Mouse (Mus musculus): ENCODE results near the gene Ccdc117.

The Ccdc117 gene

GRCm38 (mm10) chr11:5533108-5533507, 8.9 kb downstream of the Ccdc117 start:
- in situ Hi-C loops (cut with MboI, MseI): no loop called here

GRCm38 (mm10) chr11:5530717-5531116, 11.3 kb downstream of the Ccdc117 start:
- in situ Hi-C loops (cut with MboI, MseI): no loop called here

GRCm38 (mm10) chr11:5530172-5530571, 11.8 kb downstream of the Ccdc117 start:
- in situ Hi-C loops (cut with MboI, MseI): no loop called here

GRCm38 (mm10) chr11:5528841-5529240, 13.1 kb downstream of the Ccdc117 start:
- in situ Hi-C loops (cut with MboI, MseI): no loop called here

GRCm38 (mm10) chr11:5527865-5528523, 14.0 kb downstream of the Ccdc117 start:
- in situ Hi-C loops (cut with MboI, MseI): no loop called here

- in situ Hi-C loops (cut with MboI, MseI): no loop called here
These were observed 15.2 kb downstream of the Ccdc117 start for GRCm38 (mm10) chr11:5526573-5527439.

- in situ Hi-C loops (cut with MboI, MseI): no loop called here
These were observed 16.6 kb downstream of the Ccdc117 start for GRCm38 (mm10) chr11:5525418-5525817.

GRCm38 (mm10) chr11:5522798-5523415, 19.1 kb downstream of the Ccdc117 start:
- in situ Hi-C loops (cut with MboI, MseI): loop anchor here (5.0 kb wide), 1 partner anchor 36 kb away; no protein-coding TSS in a partner anchor

GRCm38 (mm10) chr11:5521516-5522291, 20.3 kb downstream of the Ccdc117 start:
- in situ Hi-C loops (cut with MboI, MseI): loop anchor here (5.0 kb wide), 1 partner anchor 34 kb away; no protein-coding TSS in a partner anchor

GRCm38 (mm10) chr11:5521266-5521515, 20.8 kb downstream of the Ccdc117 start:
- in situ Hi-C loops (cut with MboI, MseI): loop anchor here (5.0 kb wide), 1 partner anchor 34 kb away; no protein-coding TSS in a partner anchor

GRCm38 (mm10) chr11:5520412-5521265, 21.3 kb downstream of the Ccdc117 start, which contains the start of gene Xbp1:
Gene Xbp1 (plus strand): TSS chr11:5520659.
- in situ Hi-C loops (cut with MboI, MseI): loop anchor here (5.0 kb wide), 1 partner anchor 33 kb away; no protein-coding TSS in a partner anchor

- in situ Hi-C loops (cut with MboI, MseI): loop anchor here (5.0 kb wide), 1 partner anchor 32 kb away; no protein-coding TSS in a partner anchor
These were observed 22.3 kb downstream of the Ccdc117 start for GRCm38 (mm10) chr11:5519681-5520080.

GRCm38 (mm10) chr11:5517346-5517745, 24.6 kb downstream of the Ccdc117 start:
- in situ Hi-C loops (cut with MboI, MseI): no loop called here

- in situ Hi-C loops (cut with MboI, MseI): no loop called here
These were observed 25.4 kb downstream of the Ccdc117 start for GRCm38 (mm10) chr11:5516617-5517016.

- in situ Hi-C loops (cut with MboI, MseI): no loop called here
These were observed 25.8 kb downstream of the Ccdc117 start for GRCm38 (mm10) chr11:5516151-5516550.

GRCm38 (mm10) chr11:5515655-5516054, 26.3 kb downstream of the Ccdc117 start:
- in situ Hi-C loops (cut with MboI, MseI): no loop called here

- in situ Hi-C loops (cut with MboI, MseI): no loop called here
These were observed 26.8 kb downstream of the Ccdc117 start for GRCm38 (mm10) chr11:5515196-5515595.

- in situ Hi-C loops (cut with MboI, MseI): no loop called here
These were observed 27.9 kb downstream of the Ccdc117 start for GRCm38 (mm10) chr11:5514091-5514490.

- in situ Hi-C loops (cut with MboI, MseI): no loop called here
These were observed 29.0 kb downstream of the Ccdc117 start for GRCm38 (mm10) chr11:5512961-5513360.

- in situ Hi-C loops (cut with MboI, MseI): no loop called here
These were observed 29.8 kb downstream of the Ccdc117 start for GRCm38 (mm10) chr11:5512099-5512725.

Measured in T-helper 17 cell (primary cell).